Mouse (Mus musculus) heart, postnatal 14 days (tissue): ENCODE measurements at regions not wholly inside any gene's neighbourhood (a gene's known extent, or its start where the extent isn't known, plus 50 kb on each side); places are given as distances from the start of the nearest gene placed in this dataset.
"Not testable (repeated sequence)": the region's sequence is repeated elsewhere in the genome, so short reads cannot be mapped to it uniquely, and the experiment has no call there.

ENCODE experiments used
- DNase-seq, 2 experiments: peaks; one replicate each; pipeline ENCODE4 v3.0.0; 2021 to 2022
- intact Hi-C: fragments of 180-260 bp; cut with DNase I; formaldehyde crosslinking; loops from one replicate; pipeline ENCODE4 v1.15.1; 2025

DNA sequence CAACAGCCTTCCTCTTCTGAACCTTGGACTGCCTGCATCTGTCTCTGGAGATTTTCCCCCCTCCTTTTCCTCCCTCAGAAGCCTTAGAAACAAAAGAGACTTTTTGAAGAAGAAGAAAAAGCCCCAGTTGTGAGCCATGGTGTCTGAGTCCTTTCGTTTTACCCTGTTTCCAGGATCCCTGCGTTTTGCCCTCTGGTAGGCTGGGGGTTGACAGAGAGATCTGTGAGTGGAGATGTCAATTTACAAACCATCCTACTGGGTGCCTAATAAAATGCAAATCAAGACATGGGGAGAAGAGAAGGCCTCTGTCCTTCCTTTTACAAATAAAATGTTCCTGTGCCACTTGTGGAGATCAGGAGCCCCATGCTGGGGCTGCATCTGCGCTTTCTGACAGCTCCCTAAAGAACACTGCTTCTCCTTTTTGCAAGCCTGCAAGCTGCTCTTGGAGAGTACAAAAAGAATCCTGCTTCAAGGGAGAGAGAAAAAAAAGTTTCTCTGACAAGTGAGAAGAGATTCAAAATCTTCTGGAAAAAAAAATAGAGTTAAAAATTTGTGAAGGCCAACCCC, 421.4 kb downstream of the Tox3 start:
- intact Hi-C loops, result no loop called here
- no peak for DNase-seq

- intact Hi-C loops, result not testable (repeated sequence)
- DNase-seq, result peak in 1 of 2 experiments; percentile 5
Measured at GRCm38 (mm10) chr8:89924697-89925096, 423.4 kb downstream of the Tox3 start.

GRCm38 (mm10) chr8:89914076-89914475, 434.1 kb downstream of the Tox3 start:
- intact Hi-C loops, result no loop called here
- DNase-seq, result no peak

DNA sequence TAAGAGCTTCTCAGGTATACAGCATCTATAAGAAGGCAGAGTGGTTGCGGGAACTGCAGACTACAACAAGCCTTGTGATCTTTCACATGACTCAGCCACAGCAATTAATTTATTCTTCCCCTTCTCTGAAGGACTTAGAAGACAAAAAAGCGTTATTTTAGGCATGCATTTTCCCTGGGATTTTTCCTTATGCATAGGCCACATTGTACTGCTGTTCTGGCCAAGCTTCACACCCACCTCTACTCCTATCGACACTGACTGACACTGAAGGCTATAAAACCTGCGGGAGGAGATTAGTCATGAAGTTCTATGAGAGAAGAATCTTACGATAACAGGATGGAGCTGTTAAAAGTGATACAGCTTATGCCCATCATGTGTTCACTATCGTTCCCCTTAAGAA, 441.9 kb downstream of the Tox3 start:
- intact Hi-C loops, result no loop called here
- no peak for DNase-seq

DNA sequence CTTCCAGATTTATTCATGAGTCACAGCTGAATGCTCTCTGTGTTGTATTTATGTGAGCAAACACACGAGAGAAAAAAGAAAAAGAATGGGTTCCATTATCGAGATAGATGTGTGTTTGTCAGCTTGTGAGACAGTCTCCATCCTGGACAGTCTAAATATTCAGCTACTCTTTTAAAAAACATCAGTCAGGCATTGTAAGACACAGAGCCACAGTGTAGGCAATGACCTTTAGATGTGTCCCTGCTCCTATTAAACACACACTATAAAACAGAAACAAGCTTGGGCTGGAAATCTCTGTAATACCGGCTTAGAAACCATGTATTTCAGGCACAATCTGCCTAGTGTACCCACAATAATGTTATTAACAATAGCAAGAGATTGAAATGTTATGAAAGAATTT, 442.6 kb downstream of the Tox3 start:
- DNase-seq, result no peak
- intact Hi-C loops, result no loop called here

DNA sequence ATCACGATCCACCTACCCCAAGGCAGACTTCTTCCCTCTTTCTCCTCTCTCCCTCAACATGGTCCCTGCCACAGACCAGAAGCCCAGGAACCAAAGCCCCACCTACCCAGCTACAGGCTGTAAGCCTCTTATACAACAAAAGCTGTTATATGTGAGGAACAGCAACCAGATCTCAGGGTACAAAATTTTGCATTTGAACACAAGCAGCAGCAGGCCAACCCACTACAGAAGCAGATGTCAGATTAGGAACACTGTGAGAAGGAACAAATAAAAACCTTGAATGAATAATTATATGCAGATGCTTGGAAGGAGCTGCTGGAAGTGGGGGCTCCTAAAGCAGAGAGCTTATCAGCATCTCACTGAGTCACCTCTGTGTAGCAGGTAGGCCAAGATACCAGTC, 444.8 kb downstream of the Tox3 start:
- DNase-seq, result no peak
- intact Hi-C loops, result no loop called here

DNA sequence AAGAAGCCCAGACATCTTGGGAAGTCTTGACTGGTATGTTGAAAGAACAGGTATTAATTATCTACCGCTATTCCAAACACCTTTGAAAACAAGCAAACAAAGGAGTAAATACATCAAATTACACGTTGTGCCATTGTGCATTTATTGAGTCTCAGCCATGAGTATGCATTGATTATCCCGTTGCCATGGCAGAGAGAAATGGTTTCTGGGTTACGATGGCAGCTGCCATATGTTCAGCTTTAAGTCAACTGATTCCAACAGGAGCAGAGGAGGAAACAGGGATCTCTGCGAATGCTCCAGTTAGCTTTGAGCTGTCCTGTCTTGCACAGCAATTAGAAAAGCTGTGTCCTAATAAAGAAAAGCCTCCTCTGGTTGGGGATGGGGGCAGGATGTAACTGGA, 475.4 kb downstream of the Tox3 start:
- intact Hi-C loops, result no loop called here
- no peak for DNase-seq

GRCm38 (mm10) chr8:89871966-89872365, 476.2 kb downstream of the Tox3 start:
- no peak for DNase-seq
- intact Hi-C loops, result no loop called here

DNA sequence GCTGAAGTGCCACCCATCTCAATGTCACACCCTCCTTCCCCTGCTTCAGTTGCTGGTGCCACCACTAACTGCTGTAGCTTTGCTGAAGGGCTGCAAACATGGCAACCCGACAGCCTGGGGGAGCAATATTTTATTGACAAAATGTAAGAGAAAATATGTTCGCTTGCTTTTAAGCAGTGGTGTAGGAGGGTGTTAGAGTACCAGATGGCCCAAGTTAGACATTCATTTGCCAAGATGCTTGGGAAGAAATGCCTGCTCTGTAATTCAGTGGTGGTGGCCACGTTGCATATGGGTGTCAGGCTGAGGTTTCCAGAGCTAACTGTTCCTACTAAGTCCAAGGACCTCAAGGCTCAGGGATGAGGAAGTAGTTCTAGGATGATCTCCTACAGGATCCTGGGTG, 488.3 kb downstream of the Tox3 start:
- DNase-seq, result no peak
- intact Hi-C loops, result no loop called here

- intact Hi-C loops, result no loop called here
- no peak for DNase-seq
Measured at GRCm38 (mm10) chr8:89858706-89859385, 489.3 kb downstream of the Tox3 start.

- no peak for DNase-seq
- intact Hi-C loops, result no loop called here
Measured at GRCm38 (mm10) chr8:89855556-89855955, 492.6 kb downstream of the Tox3 start.

- intact Hi-C loops, result loop anchor here (2.0 kb wide), 1 partner anchor 810 kb away; no protein-coding TSS in a partner anchor
- peak; percentile 13 to 61 for DNase-seq
Measured at GRCm38 (mm10) chr8:89850209-89850796, 497.8 kb downstream of the Tox3 start.

GRCm38 (mm10) chr8:89849416-89850208, 498.5 kb downstream of the Tox3 start:
- peak; percentile 35 to 60 for DNase-seq
- intact Hi-C loops, result loop anchor here (1.0 to 2.0 kb wide), 3 partner anchors 811 to 944 kb away; no protein-coding TSS in a partner anchor

- intact Hi-C loops, result no loop called here
- DNase-seq, result no peak
Measured at GRCm38 (mm10) chr8:89838494-89838893, 509.6 kb downstream of the Tox3 start.

DNA sequence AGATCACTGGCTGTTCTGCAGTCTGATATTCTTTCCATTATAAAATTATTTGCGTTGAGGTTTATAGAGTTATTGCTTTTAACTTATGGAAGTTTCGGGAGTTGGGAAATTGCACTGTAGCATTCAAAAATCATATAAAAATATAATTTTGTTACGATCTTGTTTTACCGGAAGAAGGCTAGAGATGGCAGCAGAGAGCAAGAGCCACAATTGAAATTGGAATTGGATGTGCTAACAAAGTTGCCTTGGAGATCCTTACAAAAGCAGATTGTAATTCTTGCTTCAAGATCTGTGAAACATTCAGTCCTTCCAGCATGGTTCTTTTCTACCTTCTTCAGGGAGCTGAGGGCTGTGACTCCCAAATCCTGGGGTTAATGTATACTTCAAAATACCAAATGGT, 514.4 kb downstream of the Tox3 start:
- intact Hi-C loops, result no loop called here
- no peak for DNase-seq

GRCm38 (mm10) chr8:89824586-89824985, 523.6 kb downstream of the Tox3 start:
- intact Hi-C loops, result no loop called here

GRCm38 (mm10) chr8:89823631-89824030, 524.5 kb downstream of the Tox3 start:
- intact Hi-C loops, result no loop called here
- no peak for DNase-seq

More at GRCm38 (mm10) chr8:89824586-89824985, 523.6 kb downstream of the Tox3 start:
- DNase-seq, result no peak

GRCm38 (mm10) chr8:89812036-89812711, 536.0 kb downstream of the Tox3 start:
- intact Hi-C loops, result no loop called here

DNA sequence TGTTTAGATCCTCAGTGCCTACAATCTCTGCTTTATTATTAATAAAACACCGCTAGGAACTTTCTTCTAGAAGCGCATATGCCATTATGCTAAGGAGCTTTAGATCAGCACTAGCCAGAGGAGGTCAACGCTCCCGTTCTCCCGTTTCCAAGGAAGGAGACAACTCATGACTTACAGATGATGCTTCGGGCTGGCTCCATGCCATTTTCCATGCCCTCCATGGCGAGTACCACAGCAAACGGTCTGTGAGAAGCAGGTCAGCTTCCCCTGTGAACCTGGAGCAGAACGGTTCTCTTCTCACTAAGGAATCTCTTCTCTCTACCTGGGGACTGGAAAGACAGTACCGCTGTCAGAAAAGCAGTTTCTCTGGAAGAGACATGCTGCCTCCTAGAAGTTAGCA, 559.8 kb downstream of the Tox3 start:
- no peak for DNase-seq
- intact Hi-C loops, result loop anchor here (5.0 to 10.0 kb wide), 3 partner anchors 843 to 1031 kb away; no protein-coding TSS in a partner anchor

More at GRCm38 (mm10) chr8:89812036-89812711, 536.0 kb downstream of the Tox3 start:
- DNase-seq, result no peak
